Mouse (Mus musculus) embryo, embryonic 11 days (tissue): ENCODE measurements around the gene Gm16253.
A peak's percentile ranks its signal among the peaks of the same experiment; 100 is the strongest.
"Not testable (repeated sequence)": the region's sequence is repeated elsewhere in the genome, so short reads cannot be mapped to it uniquely, and the experiment has no call there.

Experiments
- DNase-seq: peaks from one replicate; pipeline ENCODE4 v3.0.0-alpha.2; 2015

Gene Gm16253

DNA sequence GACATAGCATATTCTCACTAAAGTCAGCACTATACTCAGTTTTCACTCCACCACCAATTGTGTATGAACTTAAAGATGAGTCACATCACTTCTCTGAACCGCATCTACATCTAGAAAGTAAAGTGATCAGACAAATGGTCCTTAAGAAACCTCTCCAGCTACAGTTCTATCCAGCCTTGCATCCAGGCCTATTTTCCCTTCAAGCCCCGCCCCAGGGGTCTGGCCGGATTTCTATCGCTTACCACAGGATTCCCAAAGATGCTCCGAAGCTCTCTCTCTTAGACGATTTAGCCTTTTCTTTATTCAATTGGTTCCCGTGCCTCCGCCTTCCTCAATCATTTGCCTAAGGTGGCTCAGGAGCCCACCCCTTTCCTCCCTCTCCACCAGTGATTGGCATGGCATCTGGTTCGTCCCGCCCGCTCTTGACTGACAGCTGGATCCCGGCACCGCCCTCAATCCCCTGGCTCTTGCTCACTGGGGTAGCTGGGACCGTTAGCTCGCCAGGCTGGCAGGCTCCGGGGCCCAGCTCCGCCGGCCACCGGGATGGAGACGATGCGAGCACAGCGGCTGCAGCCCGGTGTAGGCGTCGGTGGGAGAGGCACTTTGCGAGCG is 24.0 kb downstream of the Gm16253 start, which contains the start of gene Lix1l:
Gene Lix1l, plus strand, starts transcription at position 511 of the 612 bp plus-strand sequence.
- DNase-seq = peak; percentile 95

DNA sequence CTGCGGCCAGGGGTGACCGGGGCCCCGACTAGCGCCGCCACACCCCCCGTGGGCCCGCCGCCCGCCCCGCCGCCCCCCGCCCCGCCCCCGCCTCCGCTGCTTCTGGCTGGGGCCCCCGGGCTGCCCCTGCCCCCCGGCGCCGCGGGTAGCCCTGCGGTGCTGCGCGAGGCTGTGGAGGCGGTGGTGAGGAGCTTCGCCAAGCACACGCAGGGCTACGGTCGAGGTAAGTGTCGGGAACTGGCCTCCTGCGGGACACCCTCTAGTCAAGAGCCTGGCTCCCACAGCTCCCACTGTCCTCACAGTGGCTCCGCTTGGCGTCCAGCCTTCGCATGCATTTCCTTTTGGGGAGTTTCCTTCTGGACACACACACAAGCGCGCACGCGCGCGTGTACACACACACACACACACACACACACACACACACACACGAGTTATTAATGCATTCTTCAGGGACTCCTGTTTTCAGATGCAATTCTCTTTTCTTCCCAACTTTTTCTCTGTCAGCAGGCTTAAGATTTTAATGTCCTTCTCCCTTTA is 24.5 kb downstream of the Gm16253 start:
- peak; percentile 83 for DNase-seq

DNA sequence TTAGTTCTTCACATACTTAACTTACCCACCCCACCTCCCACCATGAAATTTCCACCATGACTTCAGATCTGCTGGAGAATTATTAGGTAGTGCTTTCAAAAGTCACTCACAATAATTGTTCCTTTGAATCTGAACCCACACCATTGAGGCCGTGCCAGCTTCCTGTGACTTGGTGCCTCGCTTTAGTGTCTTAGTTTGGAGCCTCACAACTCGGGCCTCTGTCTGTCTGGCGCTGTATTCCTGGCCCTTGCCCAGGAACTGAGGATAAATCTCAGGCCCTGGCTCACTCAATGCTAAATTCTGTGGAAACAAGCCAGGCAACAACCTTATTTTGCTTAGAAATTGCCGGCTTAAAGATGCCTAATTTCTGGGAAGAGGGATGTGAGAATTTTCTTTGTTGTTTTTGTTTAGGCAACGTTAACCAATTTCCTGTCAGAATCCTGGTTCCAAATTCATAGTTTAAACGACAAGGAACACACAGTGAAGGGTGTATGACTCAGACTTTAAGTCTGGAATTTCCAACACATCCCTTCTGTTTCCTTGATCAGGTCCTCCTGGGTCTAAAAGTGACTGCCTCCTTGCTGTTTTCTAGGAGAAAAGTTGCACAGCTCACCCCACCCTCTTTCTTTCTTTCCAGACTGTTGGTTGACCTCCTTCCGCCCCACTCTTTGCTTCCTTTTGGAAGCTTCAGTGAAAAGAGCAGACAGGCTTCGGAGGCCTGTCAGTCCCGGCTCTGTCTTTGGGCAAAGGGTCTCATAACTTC is 25.3 kb downstream of the Gm16253 start:
- no peak for DNase-seq

DNA sequence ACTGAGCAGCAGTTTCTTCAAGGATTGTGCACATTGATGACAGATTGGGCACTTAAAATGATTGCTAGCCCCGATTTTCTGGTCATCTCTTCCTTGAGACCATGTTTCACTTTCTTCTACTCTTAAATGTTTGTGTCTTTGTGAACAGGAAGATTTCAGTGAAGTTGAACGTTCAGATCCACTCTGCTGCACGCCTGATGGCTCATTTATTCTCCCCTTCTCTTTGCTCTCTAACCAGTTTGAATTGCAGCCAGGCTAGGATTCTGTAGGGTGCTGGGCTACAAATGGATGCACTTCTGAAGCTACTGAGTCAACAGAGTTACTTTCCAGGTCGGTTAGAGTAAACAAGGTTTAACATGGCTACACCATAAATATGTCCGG is 25.9 kb downstream of the Gm16253 start:
- DNase-seq = no peak

DNA sequence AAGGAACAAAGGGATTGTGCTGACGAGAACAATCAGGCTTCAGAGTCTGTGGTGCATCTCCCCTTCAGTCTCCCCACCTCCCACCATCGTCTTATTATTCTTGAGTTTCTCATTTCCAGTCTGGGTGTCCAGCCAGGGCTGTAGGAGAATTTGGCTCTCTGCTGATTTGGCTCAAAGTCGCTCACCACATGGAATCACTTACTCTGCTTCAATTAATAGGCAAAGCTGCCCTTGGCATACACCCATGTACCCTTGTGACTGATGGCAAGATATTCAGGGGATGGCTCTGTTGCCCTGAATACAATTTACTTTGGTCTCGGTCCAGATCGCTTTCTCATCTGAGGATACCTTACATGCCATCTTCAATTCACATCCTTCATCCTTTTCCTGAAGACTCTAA is 26.5 kb downstream of the Gm16253 start:
- no peak for DNase-seq

DNA sequence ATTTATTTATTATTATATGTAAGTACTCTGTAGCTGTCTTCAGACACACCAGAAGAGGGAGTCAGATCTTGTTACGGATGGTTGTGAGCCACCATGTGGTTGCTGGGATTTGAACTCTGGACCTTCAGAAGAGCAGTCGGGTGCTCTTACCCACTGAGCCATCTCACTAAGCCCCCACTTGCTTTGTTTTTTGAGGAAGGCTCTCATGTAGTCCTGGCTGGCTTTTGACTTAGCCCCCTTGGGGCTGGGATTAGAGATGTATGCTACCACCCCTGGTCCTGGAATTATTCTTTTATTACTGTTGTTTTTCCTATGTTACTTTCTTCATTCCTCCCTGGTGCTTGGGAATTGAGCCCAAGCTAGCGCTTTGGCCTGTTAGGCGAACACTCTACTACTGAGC is 29.2 kb downstream of the Gm16253 start:
- DNase-seq = not testable (repeated sequence)

DNA sequence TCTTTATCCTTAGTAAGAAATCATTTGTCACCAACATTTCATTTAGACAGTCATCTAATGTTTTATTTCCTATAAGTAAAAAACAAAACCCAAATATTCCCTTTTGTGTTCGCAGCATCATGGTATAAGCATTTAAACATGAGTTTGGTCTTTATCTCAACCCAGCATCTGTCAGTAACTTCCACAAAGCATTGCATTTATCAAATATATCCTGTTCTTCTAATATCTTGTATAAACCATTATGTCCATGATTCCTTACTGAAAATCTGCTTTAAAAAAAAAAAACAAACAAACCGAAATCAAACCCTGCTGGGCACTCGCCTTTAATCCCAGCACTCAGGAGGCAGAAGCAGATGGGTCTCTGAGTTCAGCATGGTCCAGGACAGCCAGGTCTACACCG is 29.8 kb downstream of the Gm16253 start:
- DNase-seq = no peak

DNA sequence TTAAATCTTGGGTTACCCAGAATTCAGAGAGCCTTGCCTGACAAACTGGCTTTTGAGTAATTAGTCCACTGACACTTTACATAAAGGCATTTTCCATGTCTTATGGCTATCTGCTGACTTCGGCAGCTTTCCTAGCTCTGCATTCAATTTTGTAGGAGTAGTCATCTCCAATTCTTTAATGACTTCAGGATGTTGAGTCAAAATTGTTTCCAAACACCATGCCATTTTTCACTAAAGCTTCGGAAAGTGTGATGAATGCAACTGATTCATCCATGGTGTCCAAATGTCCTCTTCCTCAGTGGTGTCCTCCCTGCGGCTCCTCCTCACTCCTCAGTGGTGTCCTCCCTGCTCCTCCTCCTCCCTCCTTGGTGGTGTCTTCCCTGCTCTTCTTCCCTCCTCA is 41.2 kb downstream of the Gm16253 start:
- no peak for DNase-seq

DNA sequence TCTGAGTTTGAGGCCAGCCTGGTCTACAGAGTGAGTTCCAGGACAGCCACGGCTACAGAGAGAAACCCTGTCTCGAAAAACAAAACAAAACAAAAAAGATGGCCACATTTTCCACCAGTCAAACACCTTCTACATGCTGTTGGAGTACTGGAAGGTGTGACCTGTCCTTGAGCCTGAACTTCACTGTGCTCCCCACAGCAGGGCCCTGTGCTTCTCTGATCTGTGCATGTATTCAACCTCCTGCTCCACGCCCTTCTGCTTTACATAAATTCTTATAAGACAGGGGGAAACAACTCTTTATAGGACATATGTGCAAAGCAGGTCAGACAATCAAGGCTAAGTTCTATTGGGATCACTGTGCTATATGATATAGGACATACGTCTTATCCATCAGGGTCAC is 46.4 kb downstream of the Gm16253 start:
- no peak for DNase-seq

DNA sequence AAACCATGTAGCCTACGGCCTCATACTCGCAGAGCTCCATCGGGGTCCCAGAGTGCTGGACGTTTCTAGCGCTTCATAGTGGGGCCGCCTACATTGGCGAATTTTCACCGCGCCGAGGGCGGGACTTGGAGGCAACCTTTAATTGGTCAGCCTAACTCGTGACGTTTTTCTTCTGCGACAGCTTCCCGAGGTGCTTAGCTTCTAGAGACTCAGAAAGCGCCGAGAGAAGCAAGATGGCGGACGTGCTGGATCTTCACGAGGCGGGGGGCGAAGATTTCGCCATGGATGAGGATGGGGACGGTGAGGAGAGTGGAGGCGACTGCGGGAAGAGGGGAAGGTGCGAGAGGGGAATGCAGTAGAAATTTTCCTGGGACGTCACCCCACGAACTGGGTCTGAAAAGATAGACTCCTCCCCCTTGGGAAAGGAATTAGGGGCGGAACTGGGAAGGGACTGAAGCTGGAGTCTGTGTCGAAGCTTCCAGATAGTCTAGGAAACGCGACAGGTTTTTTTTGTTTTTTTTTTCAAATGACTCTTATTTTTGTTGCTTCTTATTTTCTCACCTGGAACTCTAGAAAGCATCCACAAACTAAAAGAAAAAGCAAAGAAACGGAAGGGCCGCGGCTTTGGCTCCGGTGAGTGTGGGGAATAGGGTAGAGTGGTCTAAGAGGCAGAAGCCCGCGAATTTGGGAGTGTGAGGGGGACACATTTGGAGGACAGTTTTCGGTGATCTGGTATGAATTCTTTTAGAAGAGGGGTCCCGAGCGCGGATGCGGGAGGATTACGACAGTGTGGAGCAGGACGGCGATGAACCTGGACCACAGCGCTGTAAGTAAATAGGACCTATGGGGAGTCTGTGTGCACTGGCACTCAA is 53.2 kb downstream of the Gm16253 start, which contains the start of gene Rbm8a:
Gene Rbm8a, plus strand, starts transcription at position 205 of the 872 bp plus-strand sequence.
- peak; percentile 100 for DNase-seq
